Mouse (Mus musculus): ENCODE data around the gene Mob1b. TPM values are rescaled to one million over a fixed set of nuclear protein-coding genes. Genes with fewer than 3 reads are reported as not detected.

The Mob1b gene
- polyA plus RNA-seq, 1 experiment, result not detected

DNA sequence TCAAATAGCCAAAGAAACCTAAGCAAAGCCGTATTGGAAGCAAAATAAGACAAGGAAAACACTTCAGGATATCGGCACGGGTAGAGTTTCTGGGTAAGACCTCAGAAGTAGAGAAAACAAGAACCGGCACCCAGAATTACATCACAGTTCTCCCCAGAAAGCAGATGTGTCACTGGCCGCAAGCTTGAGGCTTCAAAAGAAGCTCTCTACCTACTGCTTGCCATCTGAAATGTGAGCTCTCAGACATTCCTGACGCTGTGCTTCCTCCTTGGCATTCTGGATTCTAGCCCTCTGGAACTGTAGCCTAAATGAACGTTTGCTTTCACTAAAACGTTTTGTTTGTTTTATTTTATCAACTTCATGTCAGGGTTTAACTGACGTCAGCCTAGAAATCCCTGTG, 70.0 kb downstream of the Mob1b start:
- H3K4me3 ChIP-seq (ENCODE audit: insufficient read depth, low read depth, low read length), result no peak overlapping the region

DNA sequence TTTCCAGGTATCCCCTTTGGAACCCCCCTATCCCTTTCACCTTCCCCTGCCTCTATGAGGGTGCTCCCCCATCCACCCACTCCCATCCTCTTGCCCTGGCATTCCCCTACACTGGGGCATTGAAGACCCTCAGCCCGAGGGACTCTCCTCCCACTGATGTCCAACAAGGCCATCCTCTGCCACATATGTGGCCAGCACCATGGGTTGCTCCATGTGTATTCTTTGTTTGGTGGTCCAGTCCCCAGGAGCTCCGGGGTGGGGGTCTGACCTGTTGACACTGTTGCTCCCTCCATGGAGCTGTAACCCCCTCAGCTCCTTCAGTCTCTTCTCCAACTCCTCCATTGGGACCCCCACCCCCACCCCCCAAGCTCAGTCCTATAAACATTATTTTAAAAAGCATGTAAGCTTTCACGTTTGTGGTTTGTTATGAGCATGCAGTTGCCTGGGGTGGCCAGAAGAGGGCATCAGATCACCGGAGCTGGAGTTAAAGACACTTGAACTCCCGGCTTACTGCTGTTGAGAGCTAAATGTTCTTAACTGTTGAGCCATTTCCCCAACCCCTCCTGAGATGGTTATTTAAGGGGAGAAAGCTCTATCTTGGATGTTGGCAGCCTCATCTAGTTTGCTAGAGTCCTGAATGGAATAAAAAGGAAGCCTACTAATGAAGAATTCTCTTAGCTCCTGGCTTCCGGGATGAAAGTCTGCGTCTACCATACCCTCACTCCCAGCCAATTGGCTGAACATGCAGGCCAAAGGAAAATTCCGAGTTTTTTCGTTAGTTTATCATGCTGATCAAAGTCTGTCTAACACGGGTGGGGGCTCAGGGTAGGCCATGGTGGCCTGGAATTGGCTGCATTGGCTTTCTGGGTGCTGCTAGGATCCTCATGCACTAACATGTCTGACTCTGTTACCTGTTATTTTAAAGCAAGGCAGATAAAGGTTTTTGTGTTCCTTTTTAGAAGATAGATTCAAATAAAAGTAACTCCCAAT, 70.9 kb downstream of the Mob1b start:
- H3K4me3 ChIP-seq (ENCODE audit: insufficient read depth, low read depth, low read length), result no peak overlapping the region
- TF ChIP-seq POLR2A (IDR thresholded peaks at IDR 0.05; ENCODE audit: insufficient read depth, low read depth, low read length), result no peak
- peak; percentile 39; the same call in 1 of the 2 replicates for TF ChIP-seq CTCF (IDR thresholded peaks at IDR 0.05; ENCODE audit: insufficient read depth, low read depth, low read length)
- WGBS, result 27% methylated on average over 10 of the region's 10 CpGs
- H3K27ac ChIP-seq (ENCODE audit: insufficient read depth, low read depth, low read length), result no peak overlapping the region
- 0 out of 2 replicates have a peak, but pooled peaks cover 1% of the 10 kb centered on the region for H3K4me1 ChIP-seq (ENCODE audit: control insufficient read depth, insufficient read depth, low read length)

More for the DNA sequence above, 70.0 kb downstream of the Mob1b start:
- Histone ChIP-seq H3K27ac (ENCODE audit: insufficient read depth, low read depth, low read length) (no peak overlapping the region), H3K4me1 (ENCODE audit: control insufficient read depth, insufficient read depth, low read length) (no peaks in the 10 kb centered on the region)
- 28% methylated on average over 9 of the region's 9 CpGs for WGBS
- TF ChIP-seq CTCF (IDR thresholded peaks at IDR 0.05; ENCODE audit: insufficient read depth, low read depth, low read length), result no peak
- no peak for TF ChIP-seq POLR2A (IDR thresholded peaks at IDR 0.05; ENCODE audit: insufficient read depth, low read depth, low read length)

DNA sequence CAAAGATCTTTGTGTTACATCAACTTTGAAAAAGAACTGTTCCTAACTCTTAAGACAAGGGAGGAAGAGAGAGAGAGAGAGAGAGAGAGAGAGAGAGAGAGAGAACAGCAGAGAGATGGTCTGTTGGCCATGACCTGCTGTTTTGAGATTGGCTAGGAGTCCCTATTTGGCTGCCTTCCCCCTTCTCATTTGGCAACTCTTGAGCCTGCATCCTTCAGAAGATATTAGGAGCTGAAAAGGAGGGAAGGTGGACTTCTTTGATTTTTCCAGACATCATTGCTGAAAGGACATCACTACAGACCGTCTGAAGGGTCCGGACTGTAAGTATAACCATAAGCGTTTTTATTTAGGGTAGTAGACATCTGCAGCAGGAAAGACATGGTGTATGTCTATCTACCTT, 73.0 kb downstream of the Mob1b start:
- WGBS, result 92% methylated on average over 3 of the region's 3 CpGs
- H3K4me3 ChIP-seq (ENCODE audit: insufficient read depth, low read depth, low read length), result no peak overlapping the region
- TF ChIP-seq CTCF (IDR thresholded peaks at IDR 0.05; ENCODE audit: insufficient read depth, low read depth, low read length), result no peak
- no peak for TF ChIP-seq POLR2A (IDR thresholded peaks at IDR 0.05; ENCODE audit: insufficient read depth, low read depth, low read length)
- no peak overlapping the region for H3K27ac ChIP-seq (ENCODE audit: insufficient read depth, low read depth, low read length)
- 0 out of 2 replicates have a peak, but pooled peaks cover 3% of the 10 kb centered on the region for H3K4me1 ChIP-seq (ENCODE audit: control insufficient read depth, insufficient read depth, low read length)

DNA sequence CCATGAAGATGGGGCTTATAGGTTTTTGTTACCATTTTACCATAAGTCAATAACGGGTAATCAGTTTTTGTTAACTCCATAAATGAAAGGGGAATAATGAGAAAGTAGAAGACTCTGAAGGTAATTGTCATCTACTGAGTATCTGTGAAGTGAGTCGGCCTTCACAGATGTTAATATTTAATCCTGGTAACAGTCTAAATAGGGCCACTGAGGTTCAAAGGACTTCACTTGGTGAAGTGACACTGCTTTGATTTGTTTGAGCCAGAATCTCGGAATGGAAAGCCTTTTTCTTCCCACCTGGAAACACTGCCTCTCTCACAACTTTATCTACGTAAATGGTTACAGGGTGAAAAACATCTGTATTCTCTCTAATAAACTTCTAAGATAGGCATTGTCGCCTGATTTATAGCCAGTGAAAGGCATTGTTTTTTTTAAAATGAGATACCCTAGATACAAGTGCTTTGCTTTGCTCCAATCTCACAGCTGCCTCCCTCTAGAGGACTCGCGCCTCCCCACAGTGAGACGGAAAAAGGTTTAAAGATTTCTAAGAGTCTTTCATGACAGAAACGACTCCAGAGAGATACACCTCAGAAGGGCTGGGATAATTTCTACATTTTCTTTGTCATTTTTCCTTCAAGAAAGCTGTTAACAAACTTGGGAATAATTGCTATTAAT, 75.4 kb downstream of the Mob1b start:
- Histone ChIP-seq H3K4me1 (ENCODE audit: control insufficient read depth, insufficient read depth, low read length) (0 out of 2 replicates have a peak, but pooled peaks cover 3% of the 10 kb centered on the region), H3K4me3 (ENCODE audit: insufficient read depth, low read depth, low read length) (no peak overlapping the region), H3K27ac (ENCODE audit: insufficient read depth, low read depth, low read length) (no peak overlapping the region)
- WGBS, result 65% methylated on average over 9 of the region's 9 CpGs
- TF ChIP-seq POLR2A (IDR thresholded peaks at IDR 0.05; ENCODE audit: insufficient read depth, low read depth, low read length) (no peak), CTCF (IDR thresholded peaks at IDR 0.05; ENCODE audit: insufficient read depth, low read depth, low read length) (no peak)

DNA sequence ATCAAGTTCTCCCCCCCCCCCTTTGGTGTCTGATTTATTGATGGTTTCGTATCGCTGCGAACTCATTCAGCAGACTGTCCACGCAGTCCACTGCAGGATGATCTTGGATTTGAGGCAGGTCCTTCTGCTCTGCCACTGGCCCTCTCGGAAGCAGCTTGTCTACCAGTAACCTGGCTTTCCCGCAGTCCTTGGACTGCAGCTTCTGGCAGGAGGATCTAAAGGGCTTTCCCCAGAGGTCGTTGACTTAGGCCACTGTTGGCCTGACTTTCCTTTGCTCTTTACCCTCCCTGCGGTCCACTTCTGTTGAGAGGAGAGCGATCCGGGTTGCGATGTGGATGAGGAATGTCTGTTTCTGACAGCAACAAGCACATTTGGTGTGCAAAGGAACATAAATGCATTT, 75.9 kb downstream of the Mob1b start:
- Histone ChIP-seq H3K4me3 (ENCODE audit: insufficient read depth, low read depth, low read length) (no peak overlapping the region), H3K27ac (ENCODE audit: insufficient read depth, low read depth, low read length) (no peak overlapping the region), H3K4me1 (ENCODE audit: control insufficient read depth, insufficient read depth, low read length) (0 out of 2 replicates have a peak, but pooled peaks cover 3% of the 10 kb centered on the region)
- TF ChIP-seq POLR2A (IDR thresholded peaks at IDR 0.05; ENCODE audit: insufficient read depth, low read depth, low read length) (no peak), CTCF (IDR thresholded peaks at IDR 0.05; ENCODE audit: insufficient read depth, low read depth, low read length) (no peak)
- WGBS, result 88% methylated on average over 11 of the region's 11 CpGs

DNA sequence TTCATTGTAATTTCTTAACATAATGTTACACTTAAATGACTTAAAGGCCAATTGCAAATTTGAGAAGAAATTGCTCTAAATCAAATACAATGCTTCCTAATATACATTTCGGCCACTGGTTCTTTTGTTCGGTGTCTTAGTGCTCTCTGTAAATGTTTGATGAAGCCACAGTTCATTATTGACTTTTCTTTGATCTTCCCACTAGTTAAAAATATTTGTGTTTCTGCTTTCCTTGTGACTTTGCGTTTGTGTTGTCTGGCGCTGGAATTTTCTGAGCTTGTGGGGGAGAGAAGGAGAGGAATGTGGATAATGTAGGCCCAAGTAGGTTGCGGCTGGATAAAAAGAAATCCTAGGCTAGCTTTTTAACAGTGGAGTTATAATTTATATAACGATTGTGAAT, 76.5 kb downstream of the Mob1b start:
- Histone ChIP-seq H3K27ac (ENCODE audit: insufficient read depth, low read depth, low read length) (no peak overlapping the region), H3K4me3 (ENCODE audit: insufficient read depth, low read depth, low read length) (no peak overlapping the region), H3K4me1 (ENCODE audit: control insufficient read depth, insufficient read depth, low read length) (0 out of 2 replicates have a peak, but pooled peaks cover 3% of the 10 kb centered on the region)
- TF ChIP-seq POLR2A (IDR thresholded peaks at IDR 0.05; ENCODE audit: insufficient read depth, low read depth, low read length) (no peak), CTCF (IDR thresholded peaks at IDR 0.05; ENCODE audit: insufficient read depth, low read depth, low read length) (no peak)
- 79% methylated on average over 6 of the region's 6 CpGs for WGBS

DNA sequence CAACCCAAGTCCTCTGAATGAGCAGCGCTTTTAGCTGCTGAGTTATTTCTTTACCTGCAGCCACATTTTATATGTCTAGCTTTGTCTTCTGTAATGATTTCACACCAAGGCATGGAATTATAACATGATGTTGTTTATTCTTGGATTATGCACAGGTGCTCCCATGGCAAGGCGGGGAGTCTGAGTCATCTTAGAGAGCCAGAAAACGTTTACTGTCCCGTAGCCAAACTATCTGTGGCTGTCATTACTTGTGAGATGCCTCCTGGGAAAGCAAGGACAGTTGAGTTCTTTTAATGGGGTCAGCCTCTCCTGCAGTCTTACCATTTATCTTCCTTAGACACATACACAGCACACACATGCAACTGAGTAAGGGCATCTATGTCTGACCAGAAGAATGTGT, 85.0 kb downstream of the Mob1b start:
- no peak overlapping the region for H3K4me3 ChIP-seq (ENCODE audit: insufficient read depth, low read depth, low read length)
- whole genome bisulfite sequencing, result 89% methylated on average over 4 of the region's 4 CpGs
- no peak for TF ChIP-seq CTCF (IDR thresholded peaks at IDR 0.05; ENCODE audit: insufficient read depth, low read depth, low read length)
- TF ChIP-seq POLR2A (IDR thresholded peaks at IDR 0.05; ENCODE audit: insufficient read depth, low read depth, low read length), result no peak
- peaks cover 9% of the 10 kb centered on the region; the same call in 1 of the 2 replicates for H3K4me1 ChIP-seq (ENCODE audit: control insufficient read depth, insufficient read depth, low read length)
- no peak overlapping the region for H3K27ac ChIP-seq (ENCODE audit: insufficient read depth, low read depth, low read length)

DNA sequence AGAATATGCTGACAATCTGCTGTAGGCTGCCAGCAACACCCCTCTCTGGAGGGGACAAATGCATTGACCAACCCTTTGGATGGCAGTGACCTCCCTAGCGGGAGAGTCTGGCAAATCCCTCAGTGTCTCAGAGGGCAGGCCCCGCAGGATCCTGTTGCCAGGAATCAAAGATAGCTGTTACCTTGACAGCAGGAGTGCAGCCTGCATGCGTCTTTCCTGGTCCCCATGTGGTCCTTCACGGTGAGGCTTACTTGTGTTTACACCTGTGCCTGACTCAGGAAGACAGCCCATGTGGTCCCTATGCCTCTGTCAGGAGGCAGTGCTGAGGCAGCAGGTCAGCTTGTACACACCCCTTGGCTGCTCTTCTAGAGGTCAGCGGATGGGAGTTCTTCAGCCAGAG, 85.6 kb downstream of the Mob1b start:
- TF ChIP-seq CTCF (IDR thresholded peaks at IDR 0.05; ENCODE audit: insufficient read depth, low read depth, low read length) (no peak), POLR2A (IDR thresholded peaks at IDR 0.05; ENCODE audit: insufficient read depth, low read depth, low read length) (no peak)
- no peak overlapping the region for H3K27ac ChIP-seq (ENCODE audit: insufficient read depth, low read depth, low read length)
- peaks cover 9% of the 10 kb centered on the region; the same call in 1 of the 2 replicates for H3K4me1 ChIP-seq (ENCODE audit: control insufficient read depth, insufficient read depth, low read length)
- no peak overlapping the region for H3K4me3 ChIP-seq (ENCODE audit: insufficient read depth, low read depth, low read length)
- 63% methylated on average over 5 of the region's 5 CpGs for WGBS

DNA sequence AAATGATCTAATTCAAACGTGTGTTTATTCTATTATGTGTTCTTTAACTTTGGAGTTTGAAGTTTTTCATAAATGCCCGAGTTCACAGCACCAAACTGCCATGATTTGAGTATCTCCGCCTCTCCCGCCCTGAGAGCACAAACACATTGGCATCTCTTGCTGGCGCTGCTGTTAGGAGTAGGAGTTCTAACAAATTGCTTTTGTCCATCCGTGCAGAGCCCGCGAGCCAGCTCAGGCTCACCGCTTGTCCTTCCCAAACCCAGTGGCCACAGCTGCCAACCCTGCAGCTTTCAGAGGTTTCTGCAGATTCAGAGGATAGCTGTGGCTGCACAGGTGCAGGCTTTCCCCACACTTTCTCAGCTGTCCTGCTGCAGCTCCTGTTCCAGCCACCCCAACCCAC, 86.7 kb downstream of the Mob1b start:
- TF ChIP-seq POLR2A (IDR thresholded peaks at IDR 0.05; ENCODE audit: insufficient read depth, low read depth, low read length) (no peak), CTCF (IDR thresholded peaks at IDR 0.05; ENCODE audit: insufficient read depth, low read depth, low read length) (no peak)
- 22% methylated on average over 9 of the region's 9 CpGs for WGBS

More for the DNA sequence above, 86.7 kb downstream of the Mob1b start:
- H3K4me3 ChIP-seq (ENCODE audit: insufficient read depth, low read depth, low read length), result no peak overlapping the region
- peaks cover 9% of the 10 kb centered on the region; the same call in 1 of the 2 replicates for H3K4me1 ChIP-seq (ENCODE audit: control insufficient read depth, insufficient read depth, low read length)
- H3K27ac ChIP-seq (ENCODE audit: insufficient read depth, low read depth, low read length), result no peak overlapping the region

Data from olfactory bulb, adult 2 months (tissue).